Mouse (Mus musculus): ENCODE measurements around the gene Sh3bgrl2. TPM values are rescaled to one million over a fixed set of nuclear protein-coding genes. Genes with fewer than 3 reads are reported as not detected.

The Sh3bgrl2 gene
- total RNA-seq, 2 experiments from 2014 or later = 27.6 to 28.6 TPM

DNA sequence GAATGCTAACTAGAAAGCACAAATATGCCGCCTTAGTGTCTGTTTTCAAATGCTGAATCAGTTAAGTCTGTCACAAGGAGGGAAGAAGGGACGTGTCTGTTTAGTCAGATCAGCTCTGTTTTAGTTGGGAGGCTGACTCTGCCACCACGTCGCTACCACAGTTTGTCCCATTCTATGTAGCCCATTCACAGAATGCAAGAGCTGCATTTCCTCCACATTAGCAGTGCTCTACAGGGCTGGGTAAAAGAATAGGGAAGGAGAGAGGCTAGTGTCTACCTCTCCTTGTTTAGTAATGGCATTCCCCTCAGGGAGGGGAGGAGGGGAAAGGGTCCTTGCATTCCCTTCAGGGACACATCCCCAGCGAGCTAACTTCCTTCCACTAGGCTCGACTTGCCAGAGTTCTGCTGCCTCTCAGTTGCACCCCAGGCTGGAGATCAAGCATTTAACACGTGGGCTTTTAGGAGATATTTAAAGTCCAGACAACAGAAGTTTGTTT lies 68.5 kb downstream of the Sh3bgrl2 start:
- DNase-seq (ENCODE audit: extremely low spot score in 1 of 2, low spot score in 1 of 2) = no peak

- DNase-seq (ENCODE audit: extremely low spot score in 1 of 2, low spot score in 1 of 2) = no peak
Observed at GRCm38 (mm10) chr9:83623455-83623854, 75.3 kb downstream of the Sh3bgrl2 start.

GRCm38 (mm10) chr9:83624193-83624592 lies 76.1 kb downstream of the Sh3bgrl2 start:
- DNase-seq (ENCODE audit: extremely low spot score in 1 of 2, low spot score in 1 of 2) = no peak

- no peak for DNase-seq (ENCODE audit: extremely low spot score in 1 of 2, low spot score in 1 of 2)
Observed at GRCm38 (mm10) chr9:83625085-83625484, 77.0 kb downstream of the Sh3bgrl2 start.

DNA sequence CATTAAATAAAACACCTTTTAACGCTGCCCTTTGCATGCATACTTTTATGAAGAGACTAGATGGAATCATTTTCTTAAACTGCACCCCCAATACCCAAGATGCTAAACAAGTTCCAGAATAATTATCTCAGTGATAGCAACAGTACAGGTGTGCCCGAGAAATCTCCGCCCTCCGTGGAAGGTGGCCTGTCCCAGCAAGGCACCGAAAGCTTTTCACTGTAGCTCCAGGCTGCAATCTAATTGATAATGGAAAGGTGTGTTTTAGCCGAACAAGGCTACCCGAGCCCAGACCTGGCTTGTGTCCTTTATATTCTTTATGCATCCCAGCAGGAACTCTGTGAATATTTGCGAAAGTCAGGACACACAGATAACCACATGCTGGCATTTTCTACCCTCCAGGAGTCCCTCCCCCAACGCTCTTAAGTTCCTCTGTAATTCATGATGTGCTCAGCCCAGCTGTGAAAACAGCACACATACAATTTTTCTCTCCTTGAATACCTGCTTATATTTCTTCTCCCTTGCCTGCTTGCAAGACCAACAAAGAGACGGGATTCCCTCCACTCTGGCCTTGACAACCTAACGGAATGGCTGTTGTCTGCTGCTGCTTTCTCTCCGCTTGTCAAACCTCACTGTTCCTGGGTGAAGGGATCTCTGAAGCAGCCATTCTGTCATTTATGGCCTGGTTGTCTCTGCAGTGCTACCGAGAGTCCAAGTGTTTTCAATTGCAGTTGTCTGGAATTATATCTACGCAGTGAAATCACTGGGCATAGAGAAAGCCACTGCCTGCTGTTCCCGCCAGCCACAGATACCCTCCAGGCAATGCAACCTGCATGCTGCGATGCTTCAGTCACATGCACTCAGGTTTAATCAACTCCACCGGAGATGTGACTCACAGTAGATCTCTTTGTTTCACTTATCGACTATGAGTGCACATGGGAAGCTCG lies 80.8 kb downstream of the Sh3bgrl2 start:
- DNase-seq (ENCODE audit: extremely low spot score in 1 of 2, low spot score in 1 of 2) = no peak

DNA sequence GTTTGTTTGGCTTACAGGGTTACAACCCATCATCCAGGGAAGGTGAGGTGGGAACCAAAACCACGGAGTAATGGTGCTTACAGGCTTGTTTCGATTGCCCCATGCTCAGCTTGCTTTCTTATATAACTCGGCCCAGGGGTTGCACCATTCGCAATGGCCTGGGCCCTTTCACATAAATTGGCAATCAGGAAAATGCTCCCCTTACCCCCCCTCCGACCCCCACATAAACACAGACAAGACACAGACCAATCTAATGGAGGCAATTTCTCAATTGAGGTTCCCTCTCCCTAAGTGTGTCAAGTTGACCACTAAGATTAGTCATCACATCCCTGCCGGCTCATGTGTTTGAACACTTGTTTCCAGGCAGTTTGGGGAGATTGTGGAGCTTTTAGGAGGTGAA lies 82.2 kb downstream of the Sh3bgrl2 start:
- DNase-seq (ENCODE audit: extremely low spot score in 1 of 2, low spot score in 1 of 2) = no peak

- DNase-seq (ENCODE audit: extremely low spot score in 1 of 2, low spot score in 1 of 2) = no peak
Observed at GRCm38 (mm10) chr9:83631920-83632319, 83.8 kb downstream of the Sh3bgrl2 start.

DNA sequence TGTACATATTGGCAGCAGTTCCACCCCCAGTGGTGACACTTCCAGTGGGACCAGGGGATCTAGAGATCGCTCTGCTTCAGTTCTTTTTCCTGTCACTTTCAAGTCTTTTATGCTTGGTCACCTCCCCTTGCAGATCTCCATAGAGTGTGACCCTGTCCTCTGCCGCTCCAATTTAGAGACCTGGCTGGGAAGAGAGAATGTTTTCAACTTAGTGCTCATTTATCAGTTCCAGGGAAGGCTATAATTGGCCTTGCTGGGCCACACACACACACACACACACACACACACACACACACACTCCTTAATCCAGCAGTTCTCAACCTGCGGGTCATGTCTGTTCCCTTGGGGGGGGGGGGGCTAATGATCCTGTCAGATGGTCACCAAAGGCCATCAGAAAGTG lies 86.6 kb downstream of the Sh3bgrl2 start:
- no peak for DNase-seq (ENCODE audit: extremely low spot score in 1 of 2, low spot score in 1 of 2)

DNA sequence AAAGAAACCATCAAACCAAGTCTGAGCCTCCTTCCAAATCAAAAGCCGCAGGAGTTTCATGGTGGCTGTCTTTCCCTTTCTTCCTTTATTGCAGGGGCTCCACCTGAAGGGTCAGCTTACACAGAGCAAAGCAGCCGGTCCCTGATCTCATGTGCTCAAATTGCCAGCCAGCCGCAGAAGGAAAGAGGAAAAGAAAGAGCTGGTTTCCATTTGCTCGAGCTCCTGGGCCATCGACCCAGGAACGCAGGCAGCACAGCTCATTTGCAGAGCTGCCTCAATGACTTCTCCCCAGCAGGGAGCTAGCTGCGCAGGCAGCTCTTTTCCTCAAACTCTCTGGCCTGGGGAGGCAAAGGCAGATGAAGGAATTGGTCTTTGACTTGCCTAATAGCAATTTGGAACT lies 87.9 kb downstream of the Sh3bgrl2 start:
- no peak for DNase-seq (ENCODE audit: extremely low spot score in 1 of 2, low spot score in 1 of 2)

GRCm38 (mm10) chr9:83643139-83643538 lies 95.0 kb downstream of the Sh3bgrl2 start:
- DNase-seq (ENCODE audit: extremely low spot score in 1 of 2, low spot score in 1 of 2) = no peak

DNA sequence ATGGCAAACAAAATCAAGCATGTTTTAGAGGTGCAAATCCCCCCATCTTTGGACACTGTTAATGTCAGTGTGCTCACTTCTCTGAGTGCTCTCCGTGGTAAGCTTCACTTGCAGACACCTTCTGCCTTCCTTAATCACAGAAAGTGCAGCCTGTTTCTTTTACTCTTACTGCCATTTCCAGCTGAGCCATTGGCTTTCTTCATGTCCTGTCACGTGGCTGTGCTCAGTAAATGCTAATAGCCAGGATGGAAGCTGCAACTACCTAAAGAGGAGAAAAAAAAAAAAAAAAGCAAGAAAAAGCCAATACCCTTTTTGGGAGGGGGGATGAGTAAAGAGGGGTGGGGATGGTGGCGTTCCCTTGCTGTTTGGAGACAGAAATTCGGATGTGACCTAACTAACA lies 95.7 kb downstream of the Sh3bgrl2 start:
- no peak for DNase-seq (ENCODE audit: extremely low spot score in 1 of 2, low spot score in 1 of 2)

GRCm38 (mm10) chr9:83646215-83646614 lies 98.1 kb downstream of the Sh3bgrl2 start:
- no peak for DNase-seq (ENCODE audit: extremely low spot score in 1 of 2, low spot score in 1 of 2)

- DNase-seq (ENCODE audit: extremely low spot score in 1 of 2, low spot score in 1 of 2) = no peak
Observed at GRCm38 (mm10) chr9:83646691-83647090, 98.6 kb downstream of the Sh3bgrl2 start.

DNA sequence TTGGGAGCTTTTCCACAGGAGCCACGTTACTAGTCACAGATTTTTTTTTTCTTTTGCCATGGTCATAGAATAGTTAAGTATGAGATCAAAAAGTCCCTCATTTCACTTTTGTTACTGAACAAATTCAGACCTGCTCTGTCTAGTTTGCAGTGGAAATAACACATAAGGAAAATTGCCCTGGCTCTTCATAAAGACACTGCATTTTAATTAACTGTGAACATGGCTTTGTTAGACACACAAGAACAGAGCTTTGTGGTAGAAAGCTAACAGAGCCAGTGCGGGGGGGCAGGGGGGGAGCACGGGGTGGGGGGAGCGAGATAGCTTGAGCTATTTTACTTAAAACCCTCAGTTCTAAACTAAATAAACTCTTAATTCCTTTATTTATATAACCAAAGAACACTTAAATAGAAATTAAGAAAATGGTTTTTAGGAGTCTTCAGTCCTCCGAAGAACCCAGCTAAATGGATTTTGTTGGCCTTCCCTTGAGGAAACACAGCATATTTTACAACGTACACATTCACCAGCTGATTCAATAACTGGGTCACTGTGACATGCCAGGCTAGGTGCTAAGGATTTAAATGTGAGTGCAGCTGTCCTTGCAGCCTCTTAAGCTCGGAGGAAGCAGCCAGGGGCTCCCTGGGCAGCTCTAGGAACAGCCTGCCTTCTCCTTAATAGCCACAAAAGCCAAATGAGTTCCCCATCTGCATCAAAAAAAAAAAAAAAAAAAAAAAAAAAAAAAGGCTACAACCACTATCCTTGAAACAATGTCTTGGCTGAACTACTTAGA lies 100.0 kb downstream of the Sh3bgrl2 start:
- no peak for DNase-seq (ENCODE audit: extremely low spot score in 1 of 2, low spot score in 1 of 2)

DNA sequence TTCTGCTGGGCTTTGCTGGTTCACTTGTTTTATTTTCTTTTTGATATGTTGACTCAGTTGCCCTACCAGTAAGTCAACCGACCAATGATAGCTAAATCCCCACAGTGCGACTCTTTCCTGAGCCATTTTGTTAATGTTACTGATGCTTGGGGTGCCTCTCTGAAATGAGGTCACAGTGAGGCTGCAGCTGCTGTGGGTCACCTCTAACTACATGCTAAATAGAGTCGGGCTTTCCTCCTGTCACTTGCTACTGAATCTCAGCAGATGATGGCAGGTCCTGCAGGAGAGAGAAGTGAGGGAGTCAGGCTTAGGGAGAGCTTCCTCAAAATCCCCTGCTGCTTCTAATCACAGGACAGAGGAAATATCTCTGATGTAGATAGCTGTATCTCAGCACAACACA lies 100.6 kb downstream of the Sh3bgrl2 start:
- DNase-seq (ENCODE audit: extremely low spot score in 1 of 2, low spot score in 1 of 2) = no peak

DNA sequence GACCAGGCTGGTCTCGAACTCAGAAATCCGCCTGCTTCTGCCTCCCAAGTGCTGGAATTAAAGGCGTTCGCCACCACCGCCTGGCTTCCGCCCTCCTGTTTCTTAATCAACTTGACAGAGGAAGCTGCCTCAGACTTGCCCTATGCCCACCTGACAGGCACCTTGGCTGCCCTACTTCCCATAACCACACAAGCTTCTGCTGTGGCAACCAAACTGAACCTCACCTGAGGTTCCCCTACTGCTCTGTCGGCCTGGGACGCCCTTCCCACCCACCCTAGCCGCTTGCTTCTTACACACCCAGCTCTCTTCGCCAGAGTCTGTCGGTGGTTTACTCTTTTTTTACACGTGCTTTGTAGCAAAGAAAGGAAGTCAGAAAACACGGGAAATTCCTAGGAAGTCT lies 103.9 kb downstream of the Sh3bgrl2 start:
- no peak for DNase-seq (ENCODE audit: extremely low spot score in 1 of 2, low spot score in 1 of 2)

- DNase-seq (ENCODE audit: extremely low spot score in 1 of 2, low spot score in 1 of 2) = no peak
Observed at GRCm38 (mm10) chr9:83652590-83653172, 104.6 kb downstream of the Sh3bgrl2 start.

- DNase-seq (ENCODE audit: extremely low spot score in 1 of 2, low spot score in 1 of 2) = no peak
Observed at GRCm38 (mm10) chr9:83654601-83655000, 106.5 kb downstream of the Sh3bgrl2 start.

DNA sequence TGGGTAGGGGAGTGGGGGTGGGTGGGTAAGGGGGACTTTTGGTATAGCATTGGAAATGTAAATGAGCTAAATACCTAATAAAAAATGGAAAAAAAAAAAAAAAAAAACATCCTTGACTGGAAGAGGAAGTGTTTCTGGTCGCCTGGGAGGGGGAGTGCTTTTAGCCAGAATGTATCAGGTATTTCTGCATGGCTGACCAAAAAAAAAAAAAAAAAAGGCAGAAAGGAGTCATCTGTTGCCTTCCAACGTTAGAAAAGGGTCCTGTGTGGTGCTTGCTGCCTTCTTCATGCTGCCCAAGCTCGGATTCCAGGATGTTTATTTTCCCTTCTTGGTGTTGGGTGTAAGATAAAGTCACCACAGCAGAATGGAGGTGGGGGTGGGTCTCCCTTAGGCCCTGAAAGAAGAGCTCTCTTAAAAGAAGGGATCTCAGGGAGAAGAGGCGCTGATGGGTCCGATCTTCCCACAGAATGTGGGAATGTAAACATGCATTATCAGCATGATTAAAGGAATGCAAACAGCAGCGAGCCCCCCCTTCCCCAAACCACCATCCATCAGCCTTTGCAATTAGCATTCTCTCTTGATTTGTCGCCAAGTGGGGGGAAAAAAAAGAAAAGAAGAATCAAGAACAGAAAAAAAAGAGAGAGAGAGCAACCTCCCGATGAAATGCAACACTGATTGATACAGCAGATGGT lies 109.0 kb downstream of the Sh3bgrl2 start:
- DNase-seq (ENCODE audit: extremely low spot score in 1 of 2, low spot score in 1 of 2) = no peak

GRCm38 (mm10) chr9:83657652-83658002 lies 109.5 kb downstream of the Sh3bgrl2 start:
- DNase-seq (ENCODE audit: extremely low spot score in 1 of 2, low spot score in 1 of 2) = no peak

Measured in layer of hippocampus, postnatal 25 days (tissue).